Mouse (Mus musculus): ENCODE measurements around the gene Rbm5. TPM values are rescaled to one million over a fixed set of nuclear protein-coding genes. Genes with fewer than 3 reads are reported as not detected.
A peak's percentile ranks its signal among the peaks of the same experiment; 100 is the strongest.

Rbm5 gene
- polyA plus RNA-seq, 1 experiment from 2014 or later: 48.9 TPM

- H3K27me3 ChIP-seq (replicated peaks; ENCODE audit: control insufficient read depth, insufficient read depth, low read length): no peaks in the 10 kb centered on the region
- no peak for ATAC-seq
- H3K4me2 ChIP-seq (replicated peaks; ENCODE audit: low read depth): no peak overlapping the region
- H3K27ac ChIP-seq (ENCODE audit: low read depth, low read length): no peak overlapping the region
- no peak overlapping the region for H3K4me3 ChIP-seq (ENCODE audit: low read depth, low read length)
- no peaks in the 10 kb centered on the region for H3K4me1 ChIP-seq (replicated peaks; ENCODE audit: control insufficient read depth, insufficient read depth, low read length)
- 95% methylated on average over 3 of the region's 3 CpGs for WGBS
- no peaks in the 10 kb centered on the region for H3K9me3 ChIP-seq (ENCODE audit: control insufficient read depth)
- TF ChIP-seq CTCF (IDR thresholded peaks at IDR 0.05; ENCODE audit: low read depth): no peak
- H3K9ac ChIP-seq (ENCODE audit: low read depth, low read length): no peak overlapping the region
- peaks cover 45% of the 10 kb centered on the region for H3K36me3 ChIP-seq (ENCODE audit: control insufficient read depth, insufficient read depth)
Observed at GRCm38 (mm10) chr9:107774411-107774810, 3.6 kb upstream of the Rbm5 start.

- Histone ChIP-seq H3K36me3 (ENCODE audit: control insufficient read depth, insufficient read depth) (peaks cover 45% of the 10 kb centered on the region), H3K4me1 (replicated peaks; ENCODE audit: control insufficient read depth, insufficient read depth, low read length) (no peaks in the 10 kb centered on the region), H3K27me3 (replicated peaks; ENCODE audit: control insufficient read depth, insufficient read depth, low read length) (no peaks in the 10 kb centered on the region), H3K9ac (ENCODE audit: low read depth, low read length) (no peak overlapping the region), H3K9me3 (ENCODE audit: control insufficient read depth) (no peaks in the 10 kb centered on the region), H3K4me3 (ENCODE audit: low read depth, low read length) (no peak overlapping the region), H3K27ac (ENCODE audit: low read depth, low read length) (no peak overlapping the region), H3K4me2 (replicated peaks; ENCODE audit: low read depth) (no peak overlapping the region)
- ATAC-seq: no peak
- TF ChIP-seq CTCF (IDR thresholded peaks at IDR 0.05; ENCODE audit: low read depth): no peak
- 64% methylated on average over 2 of the region's 2 CpGs for WGBS
Observed at GRCm38 (mm10) chr9:107771782-107772181, 986 bp upstream of the Rbm5 start.

GRCm38 (mm10) chr9:107770037-107770373, 791 bp downstream of the Rbm5 start:
- TF ChIP-seq CTCF (IDR thresholded peaks at IDR 0.05; ENCODE audit: low read depth): no peak
- Histone ChIP-seq H3K27ac (ENCODE audit: low read depth, low read length) (peak overlapping the region; percentile 94), H3K9ac (ENCODE audit: low read depth, low read length) (peak overlapping the region; percentile 99), H3K27me3 (replicated peaks; ENCODE audit: control insufficient read depth, insufficient read depth, low read length) (no peaks in the 10 kb centered on the region), H3K9me3 (ENCODE audit: control insufficient read depth) (no peaks in the 10 kb centered on the region), H3K4me2 (replicated peaks; ENCODE audit: low read depth) (peak overlapping the region; percentile 65), H3K4me3 (ENCODE audit: low read depth, low read length) (peak overlapping the region; percentile 100), H3K4me1 (replicated peaks; ENCODE audit: control insufficient read depth, insufficient read depth, low read length) (no peaks in the 10 kb centered on the region), H3K36me3 (ENCODE audit: control insufficient read depth, insufficient read depth) (peaks cover 54% of the 10 kb centered on the region)
- 2% methylated on average over 9 of the region's 9 CpGs for WGBS
- ATAC-seq: no peak

GRCm38 (mm10) chr9:107769445-107770000, 1.3 kb downstream of the Rbm5 start:
- Histone ChIP-seq H3K9ac (ENCODE audit: low read depth, low read length) (peak overlapping the region; percentile 99; the same call in 1 of the 2 replicates), H3K4me2 (replicated peaks; ENCODE audit: low read depth) (peak overlapping the region; percentile 65), H3K4me3 (ENCODE audit: low read depth, low read length) (peak overlapping the region; percentile 100), H3K27me3 (replicated peaks; ENCODE audit: control insufficient read depth, insufficient read depth, low read length) (no peaks in the 10 kb centered on the region), H3K4me1 (replicated peaks; ENCODE audit: control insufficient read depth, insufficient read depth, low read length) (no peaks in the 10 kb centered on the region), H3K27ac (ENCODE audit: low read depth, low read length) (no peak overlapping the region), H3K36me3 (ENCODE audit: control insufficient read depth, insufficient read depth) (peaks cover 54% of the 10 kb centered on the region), H3K9me3 (ENCODE audit: control insufficient read depth) (no peaks in the 10 kb centered on the region)
- WGBS: 12% methylated on average over 4 of the region's 4 CpGs
- TF ChIP-seq CTCF (IDR thresholded peaks at IDR 0.05; ENCODE audit: low read depth): no peak
- ATAC-seq: no peak

- TF ChIP-seq CTCF (IDR thresholded peaks at IDR 0.05; ENCODE audit: low read depth): no peak
- Histone ChIP-seq H3K9me3 (ENCODE audit: control insufficient read depth) (no peaks in the 10 kb centered on the region), H3K4me2 (replicated peaks; ENCODE audit: low read depth) (peak overlapping the region; percentile 65), H3K36me3 (ENCODE audit: control insufficient read depth, insufficient read depth) (peaks cover 54% of the 10 kb centered on the region), H3K4me3 (ENCODE audit: low read depth, low read length) (no peak overlapping the region), H3K4me1 (replicated peaks; ENCODE audit: control insufficient read depth, insufficient read depth, low read length) (no peaks in the 10 kb centered on the region), H3K9ac (ENCODE audit: low read depth, low read length) (no peak overlapping the region), H3K27ac (ENCODE audit: low read depth, low read length) (no peak overlapping the region), H3K27me3 (replicated peaks; ENCODE audit: control insufficient read depth, insufficient read depth, low read length) (no peaks in the 10 kb centered on the region)
- WGBS: 57% methylated on average over 5 of the region's 5 CpGs
- no peak for ATAC-seq
Observed at GRCm38 (mm10) chr9:107768851-107769250, 1.9 kb downstream of the Rbm5 start.

GRCm38 (mm10) chr9:107759593-107759992, 11.2 kb downstream of the Rbm5 start:
- Histone ChIP-seq H3K9ac (ENCODE audit: low read depth, low read length) (no peak overlapping the region), H3K4me2 (replicated peaks; ENCODE audit: low read depth) (no peak overlapping the region), H3K27me3 (replicated peaks; ENCODE audit: control insufficient read depth, insufficient read depth, low read length) (no peaks in the 10 kb centered on the region), H3K27ac (ENCODE audit: low read depth, low read length) (no peak overlapping the region), H3K9me3 (ENCODE audit: control insufficient read depth) (no peaks in the 10 kb centered on the region), H3K36me3 (ENCODE audit: control insufficient read depth, insufficient read depth) (peaks cover 91% of the 10 kb centered on the region), H3K4me1 (replicated peaks; ENCODE audit: control insufficient read depth, insufficient read depth, low read length) (no peaks in the 10 kb centered on the region), H3K4me3 (ENCODE audit: low read depth, low read length) (no peak overlapping the region)
- ATAC-seq: no peak
- no peak for TF ChIP-seq CTCF (IDR thresholded peaks at IDR 0.05; ENCODE audit: low read depth)
- WGBS: 92% methylated on average over 6 of the region's 6 CpGs

- H3K9me3 ChIP-seq (ENCODE audit: control insufficient read depth): no peaks in the 10 kb centered on the region
- no peak for TF ChIP-seq CTCF (IDR thresholded peaks at IDR 0.05; ENCODE audit: low read depth)
- 92% methylated on average over 5 of the region's 5 CpGs for WGBS
- H3K4me1 ChIP-seq (replicated peaks; ENCODE audit: control insufficient read depth, insufficient read depth, low read length): no peaks in the 10 kb centered on the region
- H3K9ac ChIP-seq (ENCODE audit: low read depth, low read length): no peak overlapping the region
- no peak overlapping the region for H3K4me2 ChIP-seq (replicated peaks; ENCODE audit: low read depth)
- H3K27me3 ChIP-seq (replicated peaks; ENCODE audit: control insufficient read depth, insufficient read depth, low read length): no peaks in the 10 kb centered on the region
- no peak overlapping the region for H3K4me3 ChIP-seq (ENCODE audit: low read depth, low read length)
- ATAC-seq: no peak
- H3K27ac ChIP-seq (ENCODE audit: low read depth, low read length): no peak overlapping the region
- peaks cover 94% of the 10 kb centered on the region for H3K36me3 ChIP-seq (ENCODE audit: control insufficient read depth, insufficient read depth)
Observed at GRCm38 (mm10) chr9:107750378-107750777, 20.4 kb downstream of the Rbm5 start.
